Mouse (Mus musculus): ENCODE data around the gene Zfp382.
A peak's percentile ranks its signal among the peaks of the same experiment; 100 is the strongest.
"Not testable (repeated sequence)": the region's sequence is repeated elsewhere in the genome, so short reads cannot be mapped to it uniquely, and the experiment has no call there.

The Zfp382 gene

GRCm38 (mm10) chr7:30121308-30122187 lies at the start of gene Zfp382:
TSS of gene Zfp382 (plus strand) at chr7:30121942.
- peak; percentile 91 for DNase-seq (ENCODE audit: low spot score)

DNA sequence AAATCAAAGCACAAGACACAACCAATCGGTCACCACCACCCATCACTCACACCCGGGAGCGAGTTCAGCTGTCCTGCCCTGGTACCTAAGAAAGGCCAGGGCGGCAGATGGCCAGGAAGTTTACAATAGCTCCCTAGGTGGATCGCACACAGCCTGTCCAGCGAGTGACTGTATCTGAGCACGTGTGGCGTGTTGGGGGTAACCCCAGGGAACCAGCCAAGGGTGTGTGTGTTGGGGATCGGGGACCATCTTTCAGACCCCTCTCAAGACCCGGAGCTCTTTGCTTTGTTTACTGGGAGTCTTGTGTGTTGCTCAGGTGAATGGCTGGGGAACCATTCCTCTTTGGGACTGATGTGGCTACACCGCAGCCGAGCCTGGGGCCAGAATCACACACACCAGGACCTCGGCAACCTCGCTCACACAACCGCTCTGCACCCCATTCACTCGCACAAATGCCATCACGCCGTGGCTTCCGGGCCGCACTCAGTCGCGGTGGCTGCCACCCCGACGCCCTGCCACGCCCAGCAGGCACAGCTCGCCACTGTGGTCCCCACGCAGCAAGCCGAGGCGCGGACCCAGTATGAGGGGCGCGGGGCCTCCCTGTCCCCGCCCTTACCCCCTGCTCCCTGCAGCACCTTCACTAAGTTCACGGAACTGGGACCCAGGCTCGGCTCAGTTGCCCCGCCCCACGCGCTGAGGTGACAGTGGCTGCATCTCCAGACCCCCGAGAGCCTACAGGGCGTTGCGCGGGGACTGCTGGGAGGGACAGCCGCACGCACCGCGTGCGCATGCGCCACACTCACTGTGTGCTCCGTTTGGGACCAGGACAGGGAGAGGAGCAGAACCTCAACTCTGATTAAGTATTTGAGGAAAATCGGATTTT lies 49.4 kb upstream of the Zfp382 start, which contains the start of gene Zfp82:
TSS of gene Zfp82 (minus strand) at position 755 of the 883 bp plus-strand sequence.
- DNase-seq (ENCODE audit: low spot score): peak; percentile 84

GRCm38 (mm10) chr7:30086524-30086923 lies 35.2 kb upstream of the Zfp382 start:
- no peak for DNase-seq (ENCODE audit: low spot score)

DNA sequence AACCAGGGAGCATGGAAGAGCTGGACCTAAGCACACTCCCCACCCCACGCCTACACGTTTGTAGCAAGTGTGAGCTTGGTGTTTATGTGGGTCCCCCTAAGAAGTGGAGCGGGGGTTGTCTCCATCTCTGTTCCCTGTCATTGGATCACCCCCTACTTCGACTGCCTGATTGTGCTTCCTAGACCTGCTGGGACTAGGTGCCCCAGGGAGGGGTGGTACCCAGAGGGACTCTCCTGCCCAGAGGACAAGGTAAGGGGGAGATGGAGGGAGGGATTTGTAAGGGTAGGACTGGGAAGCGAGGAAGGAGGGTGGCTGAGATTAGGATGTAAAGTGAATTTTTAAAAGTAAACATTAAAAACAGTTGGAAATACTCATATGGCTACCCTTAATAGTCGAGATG lies 32.3 kb upstream of the Zfp382 start:
- no peak for DNase-seq (ENCODE audit: low spot score)

DNA sequence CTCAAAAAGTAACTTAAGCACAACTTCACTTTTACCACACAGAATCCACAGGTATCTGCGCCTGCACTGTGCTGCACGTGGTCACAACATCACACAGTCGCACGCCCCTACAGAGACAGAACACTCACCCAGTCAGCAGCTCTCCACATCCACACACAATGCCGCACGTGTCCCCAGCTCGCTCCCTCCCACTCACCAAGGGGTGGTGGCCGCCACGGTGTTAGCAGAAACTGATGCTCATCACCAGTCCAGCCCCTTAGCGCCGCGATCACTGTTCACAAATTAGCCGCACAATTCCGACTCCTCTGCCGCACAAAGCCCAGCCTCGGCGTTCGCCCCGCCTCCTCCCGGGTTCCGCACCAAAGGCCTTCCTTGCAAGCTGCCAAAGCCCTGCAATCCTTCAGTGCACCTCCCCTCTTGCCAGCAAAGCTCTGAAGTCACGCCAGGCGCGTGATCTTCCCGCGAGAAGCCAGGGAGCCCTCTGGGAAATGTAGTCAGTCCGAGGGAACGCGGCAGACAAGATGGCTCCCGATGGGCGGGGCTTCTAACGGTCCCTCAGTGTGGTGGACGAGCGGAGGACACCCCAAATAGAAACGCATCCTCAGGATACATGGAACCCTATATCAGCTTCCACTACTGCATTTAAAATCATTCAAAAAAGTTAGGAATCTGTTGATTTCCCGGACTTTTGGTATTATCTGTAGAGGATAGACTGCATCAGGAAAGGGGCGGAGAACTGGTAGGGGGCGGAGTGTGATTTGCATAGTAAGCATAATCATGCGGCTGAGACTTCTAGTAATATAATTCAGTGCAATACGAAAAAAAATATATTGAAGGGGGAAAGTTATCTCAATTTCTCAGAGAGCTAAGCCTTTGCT lies 31.4 kb upstream of the Zfp382 start, which contains the start of the genes Gm26920 and Zfp566:
TSS of gene Gm26920 (minus strand) at position 319 of the 878 bp plus-strand sequence.
TSS of gene Zfp566 (minus strand) at position 436 of the 878 bp plus-strand sequence.
- peak; percentile 95 for DNase-seq (ENCODE audit: low spot score)

- no peak for DNase-seq (ENCODE audit: low spot score)
Observed at GRCm38 (mm10) chr7:30090970-30091585, 30.7 kb upstream of the Zfp382 start.

GRCm38 (mm10) chr7:30092666-30093065 lies 29.1 kb upstream of the Zfp382 start:
- DNase-seq (ENCODE audit: low spot score): no peak

- no peak for DNase-seq (ENCODE audit: low spot score)
Observed at GRCm38 (mm10) chr7:30093918-30094415, 27.8 kb upstream of the Zfp382 start.

DNA sequence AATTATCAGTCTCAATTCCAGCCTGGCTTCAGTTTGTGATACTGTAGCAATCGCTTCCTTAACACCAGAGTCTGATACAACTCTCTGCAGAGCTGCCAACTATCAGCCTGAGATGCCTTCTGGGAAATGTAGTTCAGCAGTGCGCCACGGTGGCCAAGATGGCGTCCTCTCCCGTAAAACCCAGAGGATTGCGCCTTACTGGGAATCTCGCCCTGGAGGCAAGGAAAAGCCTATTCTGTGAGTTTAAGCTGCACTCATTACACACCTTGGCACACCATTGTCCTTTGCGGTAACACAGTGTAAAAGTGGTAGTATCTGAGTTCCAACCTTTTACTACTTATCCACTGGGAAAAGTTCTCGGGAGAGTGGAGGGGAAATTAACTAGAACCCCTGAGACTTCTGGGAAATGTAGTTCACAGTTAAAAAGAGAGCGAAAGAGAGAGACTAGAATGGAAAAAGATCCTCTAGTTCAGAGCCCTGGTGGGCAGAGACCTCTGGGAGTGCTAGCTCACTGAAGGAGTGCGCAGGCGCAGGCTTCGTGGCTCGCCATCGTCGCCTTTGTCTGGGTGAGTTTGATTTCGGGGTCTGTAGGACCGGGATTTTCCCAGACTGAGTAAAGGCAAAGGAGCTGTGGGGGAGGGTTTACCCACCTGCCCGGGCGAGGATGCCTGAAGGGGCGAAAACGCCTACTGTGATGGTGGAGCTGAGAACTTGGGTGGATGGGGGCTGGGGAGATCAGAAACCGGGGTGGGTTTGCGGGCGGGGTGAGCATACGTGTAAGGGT lies 26.9 kb upstream of the Zfp382 start, which contains the start of gene Zfp260:
TSS of gene Zfp260 (plus strand) at position 132 of the 784 bp plus-strand sequence.
- peak; percentile 87 for DNase-seq (ENCODE audit: low spot score)

- DNase-seq (ENCODE audit: low spot score): no peak
Observed at GRCm38 (mm10) chr7:30095551-30096125, 26.1 kb upstream of the Zfp382 start.

DNA sequence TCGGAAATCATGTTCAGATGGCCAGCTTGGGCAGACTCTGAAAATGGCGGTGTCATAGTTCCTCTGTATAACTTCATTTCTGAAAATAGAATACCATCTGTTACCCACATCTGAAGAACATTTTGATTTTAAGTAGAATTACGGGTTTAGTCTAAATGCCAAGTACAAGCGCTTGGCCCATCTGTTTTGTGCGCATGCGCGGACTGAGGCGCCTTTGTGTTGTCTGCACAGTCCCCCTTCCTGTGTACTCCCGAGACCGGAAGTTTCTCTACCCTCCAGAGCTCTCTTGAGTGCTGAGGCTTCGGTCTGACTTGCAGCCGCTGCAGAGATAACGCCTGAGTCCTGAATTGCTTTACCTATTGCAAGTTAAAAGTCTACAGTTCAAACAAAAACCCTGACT lies 22.4 kb upstream of the Zfp382 start:
- no peak for DNase-seq (ENCODE audit: low spot score)

- DNase-seq (ENCODE audit: low spot score): no peak
Observed at GRCm38 (mm10) chr7:30116076-30116475, 5.7 kb upstream of the Zfp382 start.

- DNase-seq (ENCODE audit: low spot score): not testable (repeated sequence)
Observed at GRCm38 (mm10) chr7:30117935-30118334, 3.8 kb upstream of the Zfp382 start.

GRCm38 (mm10) chr7:30122188-30122530 lies 417 bp downstream of the Zfp382 start:
- no peak for DNase-seq (ENCODE audit: low spot score)

DNA sequence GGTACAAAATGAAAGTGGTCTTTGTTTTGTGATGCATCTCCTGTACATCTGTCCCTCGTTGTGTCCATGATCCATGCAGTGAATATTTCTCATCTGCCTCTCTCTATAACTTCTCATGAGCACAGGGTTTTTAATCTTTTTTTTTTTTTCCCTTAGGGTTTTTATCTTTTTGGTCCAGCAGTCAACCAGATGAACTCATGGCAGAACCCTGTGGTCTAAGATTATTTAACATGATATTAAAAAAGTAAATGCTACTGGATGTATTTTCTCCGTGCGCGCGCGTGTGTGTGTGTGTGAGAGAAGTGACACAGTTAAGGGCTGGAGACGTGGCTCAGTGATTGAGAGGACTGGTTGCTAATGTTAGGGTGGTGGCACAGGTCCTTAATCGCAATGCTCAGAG lies 8.2 kb downstream of the Zfp382 start:
- no peak for DNase-seq (ENCODE audit: low spot score)

DNA sequence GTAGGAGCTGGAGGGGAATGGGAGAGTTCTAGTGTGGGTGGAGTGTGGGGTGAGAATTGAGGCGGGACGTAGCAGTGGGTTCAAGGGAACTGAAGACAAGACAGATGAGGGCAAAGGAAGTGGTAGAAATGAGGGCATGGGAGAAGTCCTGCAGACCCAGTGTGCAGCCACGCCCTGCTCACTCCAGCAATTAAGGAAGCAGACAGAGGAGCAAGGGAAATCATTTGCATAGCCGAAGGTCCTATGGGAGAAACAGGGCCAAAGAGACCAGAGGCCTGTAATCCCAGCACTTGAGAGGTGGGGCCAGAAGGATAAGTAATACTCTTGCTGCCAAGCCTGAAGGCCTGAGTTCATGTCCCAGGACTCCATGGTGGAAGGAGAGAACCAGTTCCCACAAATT lies 10.7 kb downstream of the Zfp382 start:
- no peak for DNase-seq (ENCODE audit: low spot score)

GRCm38 (mm10) chr7:30136826-30137225 lies 15.1 kb downstream of the Zfp382 start:
- no peak for DNase-seq (ENCODE audit: low spot score)

DNA sequence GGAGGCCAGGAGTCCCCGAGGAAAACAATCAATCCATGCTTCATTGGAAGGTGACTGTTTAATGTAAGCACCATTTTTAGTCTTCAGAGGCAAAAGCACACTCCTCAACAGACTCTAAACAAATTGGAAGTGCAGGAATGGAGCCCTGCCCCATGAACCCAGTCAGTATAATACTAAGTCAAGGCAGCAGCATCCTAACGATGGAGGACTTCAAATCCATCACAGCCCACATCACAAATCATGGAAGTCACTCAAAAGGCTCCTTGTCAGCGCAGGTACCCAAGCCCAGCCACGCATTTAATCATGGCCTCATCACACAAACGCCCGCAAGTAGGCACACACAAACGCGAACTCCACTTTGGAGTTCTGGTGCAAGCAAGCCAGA lies 21.4 kb downstream of the Zfp382 start:
- no peak for DNase-seq (ENCODE audit: low spot score)

GRCm38 (mm10) chr7:30143555-30144209 lies 21.9 kb downstream of the Zfp382 start:
- DNase-seq (ENCODE audit: low spot score): peak; percentile 80

All from ovary, postnatal 36 days (tissue).